Mouse (Mus musculus): ENCODE data around the gene Cacng4. TPM values are rescaled to one million over a fixed set of nuclear protein-coding genes. Genes with fewer than 3 reads are reported as not detected.
A peak's percentile ranks its signal among the peaks of the same experiment; 100 is the strongest.

Gene Cacng4
- polyA plus RNA-seq, 1 experiment from 2014 or later, result 1.3 TPM

- no peak overlapping the region for H3K4me2 ChIP-seq (ENCODE audit: low read length)
- ATAC-seq (replicated peaks; ENCODE audit: low FRiP score, low read depth) (no peak), DNase-seq (ENCODE audit: low spot score) (no peak)
- no peak overlapping the region for H3K9ac ChIP-seq (ENCODE audit: low read depth, low read length)
- H3K4me1 ChIP-seq (replicated peaks; ENCODE audit: insufficient read depth, low read length), result no peaks in the 10 kb centered on the region
- no peak overlapping the region for H3K27ac ChIP-seq
- no peak for TF ChIP-seq CTCF (IDR thresholded peaks at IDR 0.05; ENCODE audit: low read depth)
- H3K9me3 ChIP-seq (replicated peaks; ENCODE audit: low read length), result no peaks in the 10 kb centered on the region
- H3K36me3 ChIP-seq (ENCODE audit: insufficient read depth, low read length), result no peaks in the 10 kb centered on the region
- no peaks in the 10 kb centered on the region for H3K27me3 ChIP-seq (ENCODE audit: insufficient read depth, low read length)
- H3K4me3 ChIP-seq (replicated peaks; ENCODE audit: low read depth, low read length), result no peak overlapping the region
- 34% methylated on average over 3 of the region's 3 CpGs for WGBS
Measured at GRCm38 (mm10) chr11:107710379-107710778, 84.0 kb downstream of the Cacng4 start.

DNA sequence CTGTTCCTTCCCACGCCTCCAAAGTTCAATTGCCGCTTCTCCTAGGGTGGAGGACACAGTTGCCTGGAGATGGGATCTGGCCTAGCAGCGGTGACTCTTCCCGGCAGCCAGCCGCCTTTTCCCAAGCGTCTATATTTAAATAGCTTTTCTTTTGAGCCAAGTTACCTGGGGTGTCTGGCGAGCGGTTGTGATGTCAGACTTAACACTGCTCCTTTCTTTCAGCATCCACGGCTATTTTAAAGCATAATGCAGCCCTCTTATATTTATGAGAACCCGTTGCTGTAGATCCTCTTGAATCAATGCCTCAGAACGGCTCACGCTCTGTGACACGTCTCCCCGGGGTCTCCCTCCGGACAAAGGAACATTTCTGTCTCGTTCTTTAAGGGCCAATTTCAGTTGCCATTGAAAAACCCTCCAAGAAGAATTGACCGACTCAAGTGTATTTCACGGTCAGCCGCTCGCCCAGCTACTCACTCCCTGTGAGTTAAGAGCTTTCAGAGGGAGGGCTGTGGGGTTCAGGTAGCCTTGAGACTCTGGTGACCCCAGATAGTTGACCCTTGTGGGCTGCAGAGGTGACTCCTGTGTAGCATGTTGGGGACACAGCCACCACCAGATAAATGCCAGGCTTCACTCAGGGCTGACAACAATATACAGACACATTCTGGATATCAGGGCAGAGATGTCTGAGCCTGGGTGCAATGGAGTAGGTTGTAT is 86.3 kb downstream of the Cacng4 start:
- WGBS, result 52% methylated on average over 20 of the region's 20 CpGs
- no peak overlapping the region for H3K4me2 ChIP-seq (ENCODE audit: low read length)
- H3K4me1 ChIP-seq (replicated peaks; ENCODE audit: insufficient read depth, low read length), result 0 out of 2 replicates have a peak, but pooled peaks cover 3% of the 10 kb centered on the region
- no peaks in the 10 kb centered on the region for H3K9me3 ChIP-seq (replicated peaks; ENCODE audit: low read length)
- no peak overlapping the region for H3K4me3 ChIP-seq (replicated peaks; ENCODE audit: low read depth, low read length)
- TF ChIP-seq CTCF (IDR thresholded peaks at IDR 0.05; ENCODE audit: low read depth), result no peak
- H3K36me3 ChIP-seq (ENCODE audit: insufficient read depth, low read length), result no peaks in the 10 kb centered on the region
- ATAC-seq (replicated peaks; ENCODE audit: low FRiP score, low read depth) (no peak), DNase-seq (ENCODE audit: low spot score) (no peak)
- no peak overlapping the region for H3K9ac ChIP-seq (ENCODE audit: low read depth, low read length)
- H3K27ac ChIP-seq, result no peak overlapping the region
- H3K27me3 ChIP-seq (ENCODE audit: insufficient read depth, low read length), result no peaks in the 10 kb centered on the region

DNA sequence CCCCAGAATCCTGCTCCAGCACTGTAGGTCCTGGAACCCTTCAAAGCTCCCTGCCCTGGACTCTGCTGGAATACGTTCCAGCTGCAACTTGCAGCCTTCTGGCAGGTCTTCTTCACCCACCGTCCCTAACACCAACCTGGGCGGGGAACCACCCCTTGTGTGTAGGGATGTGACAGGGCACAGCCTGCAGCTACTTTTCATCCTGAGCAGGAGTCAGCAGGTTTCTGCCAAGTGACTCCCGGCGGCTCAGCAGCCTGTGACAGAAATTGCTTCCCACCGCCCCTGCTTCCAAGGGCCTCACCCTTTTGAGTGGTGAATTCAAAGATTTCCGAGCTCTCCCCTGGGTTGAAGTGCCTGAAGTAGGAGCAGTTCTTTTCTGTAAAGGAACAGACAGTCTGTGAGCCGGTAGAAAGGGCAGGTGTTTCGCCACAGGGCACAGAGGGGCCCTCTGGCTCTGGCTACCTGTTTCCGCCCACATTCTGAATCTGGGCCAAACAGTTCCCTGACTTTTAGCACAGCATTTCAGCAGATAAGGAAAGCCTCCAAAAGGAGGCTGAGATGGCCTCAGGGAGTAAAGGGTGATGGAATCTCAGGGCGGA is 88.8 kb downstream of the Cacng4 start:
- ATAC-seq (replicated peaks; ENCODE audit: low FRiP score, low read depth) (no peak), DNase-seq (ENCODE audit: low spot score) (peak; percentile 29)
- 34% methylated on average over 11 of the region's 11 CpGs for WGBS
- Histone ChIP-seq H3K36me3 (ENCODE audit: insufficient read depth, low read length) (no peaks in the 10 kb centered on the region), H3K4me1 (replicated peaks; ENCODE audit: insufficient read depth, low read length) (0 out of 2 replicates have a peak, but pooled peaks cover 3% of the 10 kb centered on the region), H3K27me3 (ENCODE audit: insufficient read depth, low read length) (no peaks in the 10 kb centered on the region), H3K4me2 (ENCODE audit: low read length) (no peak overlapping the region), H3K4me3 (replicated peaks; ENCODE audit: low read depth, low read length) (no peak overlapping the region), H3K9me3 (replicated peaks; ENCODE audit: low read length) (no peaks in the 10 kb centered on the region), H3K27ac (no peak overlapping the region), H3K9ac (ENCODE audit: low read depth, low read length) (no peak overlapping the region)
- no peak for TF ChIP-seq CTCF (IDR thresholded peaks at IDR 0.05; ENCODE audit: low read depth)

GRCm38 (mm10) chr11:107705060-107705459 is 89.3 kb downstream of the Cacng4 start:
- WGBS, result 50% methylated on average over 6 of the region's 6 CpGs
- ATAC-seq (replicated peaks; ENCODE audit: low FRiP score, low read depth), result no peak

DNA sequence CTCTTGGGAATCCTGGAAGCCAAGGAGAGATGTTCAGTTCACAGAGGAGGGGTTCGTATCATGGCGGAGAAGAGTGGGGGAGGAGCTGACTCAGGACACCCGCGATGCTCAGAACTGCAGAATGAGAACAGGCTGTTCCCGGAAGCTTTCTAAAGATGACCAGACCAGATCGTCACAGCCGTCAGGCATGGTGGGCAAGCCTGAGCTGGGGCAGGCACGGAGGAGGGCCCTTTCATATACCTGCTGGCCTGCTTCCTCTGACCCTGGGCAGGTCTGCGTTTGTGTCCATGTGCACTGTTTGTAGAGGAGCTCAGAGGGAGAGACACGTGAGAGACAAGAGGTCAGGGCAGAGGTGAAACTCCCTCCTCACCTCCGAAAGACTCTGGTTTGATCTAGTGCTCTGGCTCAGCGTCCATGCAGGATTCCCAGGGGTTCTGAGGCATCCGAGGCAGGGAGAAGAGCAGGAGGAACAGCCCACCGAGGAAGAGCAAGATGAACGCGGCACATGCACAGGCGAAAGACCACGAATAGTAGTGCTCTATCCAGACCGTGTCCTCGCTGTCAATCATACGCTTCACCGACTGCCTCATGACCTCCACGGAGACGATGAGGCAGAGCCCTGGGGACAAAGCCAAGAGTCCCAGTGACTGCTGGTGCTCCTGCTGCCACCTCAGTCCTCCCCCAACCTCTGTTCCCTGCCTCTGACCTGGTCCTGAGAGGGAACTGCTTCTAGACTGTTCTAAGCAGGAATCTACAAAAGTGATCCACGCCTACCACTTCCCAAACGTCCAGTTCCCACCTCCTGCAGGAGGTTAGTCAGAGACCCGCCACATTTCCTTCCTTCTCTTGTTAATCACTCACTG is 90.9 kb downstream of the Cacng4 start:
- H3K4me3 ChIP-seq (replicated peaks; ENCODE audit: low read depth, low read length), result no peak overlapping the region
- DNase-seq (ENCODE audit: low spot score) (peak; percentile 58), ATAC-seq (replicated peaks; ENCODE audit: low FRiP score, low read depth) (peak; percentile 33; the same call in 1 of the 2 replicates)
- WGBS, result 20% methylated on average over 27 of the region's 27 CpGs
- 0 out of 2 replicates have a peak, but pooled peaks cover 3% of the 10 kb centered on the region for H3K4me1 ChIP-seq (replicated peaks; ENCODE audit: insufficient read depth, low read length)
- no peak for TF ChIP-seq CTCF (IDR thresholded peaks at IDR 0.05; ENCODE audit: low read depth)
- H3K27me3 ChIP-seq (ENCODE audit: insufficient read depth, low read length), result no peaks in the 10 kb centered on the region
- no peak overlapping the region for H3K9ac ChIP-seq (ENCODE audit: low read depth, low read length)
- no peaks in the 10 kb centered on the region for H3K9me3 ChIP-seq (replicated peaks; ENCODE audit: low read length)
- H3K36me3 ChIP-seq (ENCODE audit: insufficient read depth, low read length), result no peaks in the 10 kb centered on the region
- no peak overlapping the region for H3K27ac ChIP-seq
- peak overlapping the region; percentile 13; the same call in 1 of the 2 replicates for H3K4me2 ChIP-seq (ENCODE audit: low read length)

More at GRCm38 (mm10) chr11:107705060-107705459, 89.3 kb downstream of the Cacng4 start:
- no peaks in the 10 kb centered on the region for H3K36me3 ChIP-seq (ENCODE audit: insufficient read depth, low read length)
- no peak for TF ChIP-seq CTCF (IDR thresholded peaks at IDR 0.05; ENCODE audit: low read depth)
- no peak overlapping the region for H3K27ac ChIP-seq
- no peak for DNase-seq (ENCODE audit: low spot score)
- no peak overlapping the region for H3K4me3 ChIP-seq (replicated peaks; ENCODE audit: low read depth, low read length)
- H3K27me3 ChIP-seq (ENCODE audit: insufficient read depth, low read length), result no peaks in the 10 kb centered on the region
- no peak overlapping the region for H3K4me2 ChIP-seq (ENCODE audit: low read length)
- no peaks in the 10 kb centered on the region for H3K9me3 ChIP-seq (replicated peaks; ENCODE audit: low read length)
- H3K9ac ChIP-seq (ENCODE audit: low read depth, low read length), result no peak overlapping the region
- H3K4me1 ChIP-seq (replicated peaks; ENCODE audit: insufficient read depth, low read length), result 0 out of 2 replicates have a peak, but pooled peaks cover 3% of the 10 kb centered on the region

DNA sequence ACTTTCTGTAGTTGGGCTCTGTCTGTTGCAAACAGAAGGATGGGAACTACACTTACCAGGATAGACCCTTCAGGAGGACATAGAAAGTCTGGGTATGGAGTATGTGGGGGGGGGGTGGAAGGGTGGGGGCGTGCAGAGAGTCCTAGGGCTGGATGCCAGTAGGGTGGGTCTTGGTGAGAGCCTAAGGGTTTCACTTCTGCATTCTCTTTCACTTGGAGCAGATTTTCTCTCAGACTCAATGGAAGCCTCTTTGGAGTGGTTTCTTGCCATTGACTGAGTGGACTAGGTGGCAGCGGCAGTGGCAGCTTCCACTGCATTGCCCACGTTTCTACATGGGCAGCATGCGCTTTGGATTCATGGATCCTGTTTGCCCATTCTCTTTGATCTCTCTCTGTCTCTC is 94.4 kb downstream of the Cacng4 start:
- no peak overlapping the region for H3K4me2 ChIP-seq (ENCODE audit: low read length)
- WGBS, result 98% methylated on average over 4 of the region's 4 CpGs
- TF ChIP-seq CTCF (IDR thresholded peaks at IDR 0.05; ENCODE audit: low read depth), result no peak
- no peaks in the 10 kb centered on the region for H3K36me3 ChIP-seq (ENCODE audit: insufficient read depth, low read length)
- H3K9ac ChIP-seq (ENCODE audit: low read depth, low read length), result no peak overlapping the region
- 0 out of 2 replicates have a peak, but pooled peaks cover 3% of the 10 kb centered on the region for H3K4me1 ChIP-seq (replicated peaks; ENCODE audit: insufficient read depth, low read length)
- no peak for ATAC-seq (replicated peaks; ENCODE audit: low FRiP score, low read depth)
- no peak overlapping the region for H3K27ac ChIP-seq
- no peak overlapping the region for H3K4me3 ChIP-seq (replicated peaks; ENCODE audit: low read depth, low read length)
- H3K27me3 ChIP-seq (ENCODE audit: insufficient read depth, low read length), result no peaks in the 10 kb centered on the region
- H3K9me3 ChIP-seq (replicated peaks; ENCODE audit: low read length), result no peaks in the 10 kb centered on the region
- DNase-seq (ENCODE audit: low spot score), result no peak

All from kidney, postnatal 0 days (tissue).